Mouse (Mus musculus): ENCODE measurements around the gene Has3. TPM values are rescaled to one million over a fixed set of nuclear protein-coding genes. Genes with fewer than 3 reads are reported as not detected.
A peak's percentile ranks its signal among the peaks of the same experiment; 100 is the strongest.

The Has3 gene
- 0.07 and 0.12 TPM in 2 replicates for polyA plus RNA-seq (2016; fragmentation: Nextera tagmentation; extraction: Ambion mirVana)

DNA sequence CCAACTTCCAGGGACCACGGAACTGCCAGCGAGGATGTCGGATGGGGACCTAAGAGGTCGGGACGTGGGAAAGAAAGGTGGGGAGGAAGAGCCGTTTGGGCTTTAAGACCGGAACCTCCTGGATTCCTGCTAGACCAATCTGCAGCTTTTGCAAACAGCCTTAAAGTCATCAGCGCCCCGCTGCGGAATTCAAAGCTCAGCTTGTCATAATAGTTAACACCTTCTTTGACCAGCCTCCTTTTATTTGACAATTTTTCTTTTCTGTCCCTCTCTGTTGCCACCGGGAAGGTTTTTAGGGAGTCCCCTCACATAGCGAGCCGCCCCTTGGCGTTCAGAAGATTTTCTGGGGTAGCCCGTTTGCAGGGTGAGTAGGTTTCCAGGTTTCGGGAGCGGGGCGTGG, at the start of gene Has3:
Gene Has3, plus strand, starts transcription at position 192 of the 400 bp plus-strand sequence.
- 2% methylated on average over 18 of the region's 18 CpGs for WGBS
- Histone ChIP-seq H3K36me3 (peaks cover 13% of the 10 kb centered on the region), H3K4me3 (peak within 1 kb of the TSS; percentile 65), H3K27me3 (ENCODE audit: low read depth, poor library complexity, severe bottlenecking) (peaks cover 79% of the 10 kb centered on the region), H3K27ac (replicated peaks) (peak within 1 kb of the TSS; percentile 69), H3K9me3 (replicated peaks) (no peaks in the 10 kb centered on the region), H3K4me1 (peaks cover 35% of the 10 kb centered on the region)
- no peak for DNase-seq (ENCODE audit: low spot score)

DNA sequence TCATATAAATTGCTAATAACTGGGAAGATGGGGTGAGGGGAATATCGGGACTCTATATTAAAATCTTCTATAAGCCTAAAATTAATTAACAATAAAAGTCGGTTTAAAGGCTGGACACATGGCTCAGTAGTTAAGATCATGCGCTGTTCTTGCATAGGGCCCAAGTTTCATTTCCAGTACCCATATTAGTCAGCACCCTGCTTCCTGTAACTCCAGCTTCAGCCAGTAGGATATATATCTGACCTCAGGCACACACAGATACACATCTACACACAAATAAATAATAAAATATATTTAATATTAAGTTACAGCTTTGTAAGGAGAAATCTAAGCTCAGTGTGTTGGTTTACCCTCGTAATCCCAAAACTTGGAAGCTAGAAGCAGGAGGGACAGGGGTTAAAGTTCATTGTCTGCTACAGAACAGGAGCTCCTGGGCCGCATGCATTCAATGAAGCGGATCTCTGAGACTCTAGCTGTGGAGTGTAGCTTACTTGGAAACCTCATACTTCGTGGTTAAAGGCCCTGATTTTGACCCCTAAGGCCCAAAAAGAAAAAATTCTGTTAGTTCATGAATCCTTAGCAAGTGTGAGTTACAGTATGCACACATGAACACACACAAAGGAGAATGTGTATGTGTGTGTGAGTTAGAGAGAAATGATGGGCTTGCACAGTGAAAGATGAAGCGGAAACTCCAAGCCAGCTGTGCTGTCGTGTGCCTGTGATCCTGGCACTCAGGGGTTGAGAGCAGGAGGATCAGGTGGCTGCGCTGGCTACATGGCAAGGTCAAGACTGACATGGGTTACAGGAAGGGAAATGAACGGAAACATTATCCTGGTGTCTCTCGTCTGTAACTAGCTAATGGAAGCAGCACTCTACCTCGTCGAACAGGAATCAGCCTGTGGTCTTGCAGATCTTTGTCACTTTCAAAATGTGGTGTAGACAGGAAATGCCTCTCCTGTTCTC, 49.2 kb upstream of the Has3 start:
- H3K27ac ChIP-seq (replicated peaks) = no peak overlapping the region
- H3K4me1 ChIP-seq = peaks cover 6% of the 10 kb centered on the region
- H3K27me3 ChIP-seq (ENCODE audit: low read depth, poor library complexity, severe bottlenecking) = no peaks in the 10 kb centered on the region
- 88% methylated on average over 14 of the region's 14 CpGs for WGBS
- H3K9me3 ChIP-seq (replicated peaks) = no peaks in the 10 kb centered on the region
- no peak overlapping the region for H3K4me3 ChIP-seq
- H3K36me3 ChIP-seq = peaks cover 14% of the 10 kb centered on the region
- no peak for DNase-seq (ENCODE audit: low spot score)

DNA sequence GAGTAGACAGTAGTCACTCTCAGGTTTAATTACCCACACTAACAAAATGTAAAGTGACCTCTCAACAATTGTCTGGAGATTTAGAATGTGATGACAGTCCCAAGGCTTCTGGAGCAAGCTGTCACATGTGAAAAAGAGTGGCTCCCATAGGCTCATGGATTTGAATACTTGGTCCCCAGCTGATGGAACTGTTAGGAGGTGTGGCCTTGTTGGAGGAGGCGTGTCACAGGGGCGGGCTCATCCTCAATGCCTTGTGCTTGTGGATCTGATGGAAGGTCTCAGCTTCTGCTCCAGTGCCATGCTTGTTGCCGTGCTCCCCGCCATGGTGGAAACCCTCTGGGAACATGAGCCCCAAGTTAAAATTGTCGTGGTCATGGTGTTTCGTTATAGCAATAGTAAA, 41.1 kb upstream of the Has3 start:
- Histone ChIP-seq H3K4me3 (no peak overlapping the region), H3K9me3 (replicated peaks) (no peaks in the 10 kb centered on the region), H3K27me3 (ENCODE audit: low read depth, poor library complexity, severe bottlenecking) (no peaks in the 10 kb centered on the region), H3K27ac (replicated peaks) (no peak overlapping the region), H3K36me3 (peaks cover 4% of the 10 kb centered on the region; the same call in 1 of the 2 replicates), H3K4me1 (no peaks in the 10 kb centered on the region)
- DNase-seq (ENCODE audit: low spot score) = no peak
- WGBS = 86% methylated on average over 6 of the region's 6 CpGs

DNA sequence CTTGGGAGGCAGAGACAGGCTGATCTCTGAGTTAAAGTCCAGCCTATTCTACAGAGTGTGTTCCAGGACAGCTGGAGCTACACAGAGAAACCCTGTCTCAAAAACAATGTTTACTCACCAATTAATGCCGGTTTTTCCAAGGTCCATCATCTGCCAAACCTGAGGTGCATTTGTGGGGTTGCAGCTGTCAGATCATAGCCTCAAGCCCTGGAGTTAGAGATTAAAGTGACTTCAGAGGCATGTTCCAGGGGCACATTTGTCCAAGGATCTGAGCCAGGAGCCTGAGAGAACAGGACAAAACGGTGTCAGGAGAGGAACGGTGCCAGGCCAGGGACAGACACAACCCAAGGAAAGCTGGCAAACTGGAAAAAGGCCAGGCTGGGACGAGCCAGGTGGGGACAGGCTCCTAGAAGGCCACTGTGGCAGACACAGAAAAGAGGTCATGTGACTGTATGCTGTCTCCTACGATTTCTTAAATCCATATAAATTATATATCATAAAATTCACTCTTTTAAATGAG, 40.5 kb upstream of the Has3 start:
- Histone ChIP-seq H3K9me3 (replicated peaks) (no peaks in the 10 kb centered on the region), H3K4me3 (no peak overlapping the region), H3K27ac (replicated peaks) (no peak overlapping the region), H3K27me3 (ENCODE audit: low read depth, poor library complexity, severe bottlenecking) (no peaks in the 10 kb centered on the region), H3K4me1 (no peaks in the 10 kb centered on the region), H3K36me3 (peaks cover 4% of the 10 kb centered on the region; the same call in 1 of the 2 replicates)
- 92% methylated on average over 5 of the region's 5 CpGs for WGBS
- DNase-seq (ENCODE audit: low spot score) = no peak

DNA sequence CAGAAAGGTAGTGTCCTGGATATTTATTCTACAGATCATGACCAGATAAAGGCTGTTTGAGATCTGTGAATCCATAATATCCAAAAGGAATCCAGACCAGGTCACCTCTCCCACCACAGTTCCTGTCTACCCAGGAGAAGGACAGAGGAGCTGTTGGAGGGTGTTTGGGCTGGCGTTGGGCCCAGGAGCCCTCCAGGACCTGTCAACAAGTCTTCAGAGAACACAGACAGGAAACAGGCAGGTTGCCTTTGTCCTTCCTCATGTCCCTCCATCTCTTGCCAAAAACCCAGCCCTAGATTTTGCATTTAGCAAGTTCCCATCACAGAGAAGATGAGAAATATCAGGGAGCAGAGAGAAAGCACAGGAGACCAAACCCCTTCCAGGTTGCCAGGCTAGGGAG, 35.1 kb upstream of the Has3 start:
- Histone ChIP-seq H3K36me3 (peaks cover 4% of the 10 kb centered on the region; the same call in 1 of the 2 replicates), H3K4me1 (peaks cover 10% of the 10 kb centered on the region), H3K27ac (replicated peaks) (no peak overlapping the region), H3K4me3 (no peak overlapping the region), H3K9me3 (replicated peaks) (no peaks in the 10 kb centered on the region), H3K27me3 (ENCODE audit: low read depth, poor library complexity, severe bottlenecking) (no peaks in the 10 kb centered on the region)
- 88% methylated on average over 1 of the region's 1 CpGs for WGBS
- DNase-seq (ENCODE audit: low spot score) = no peak

DNA sequence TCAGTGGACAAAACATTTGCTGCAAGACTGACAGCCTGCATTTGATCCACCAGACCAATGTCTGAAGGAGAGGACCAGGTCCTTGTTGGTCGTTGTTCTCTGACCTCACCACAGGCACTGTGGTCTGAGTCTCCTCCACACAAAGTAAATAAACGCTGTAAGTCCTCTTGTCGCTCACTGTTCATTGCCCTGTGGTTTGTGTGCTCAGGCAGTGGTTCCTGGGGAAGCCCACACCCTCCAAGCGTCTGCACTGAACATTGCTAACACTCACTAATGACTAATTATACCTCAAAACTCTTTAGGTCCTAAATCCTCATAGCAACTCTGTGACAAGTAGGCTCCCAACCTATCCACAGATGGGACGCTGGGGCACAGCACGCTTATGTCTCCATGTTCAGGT, 33.5 kb upstream of the Has3 start:
- H3K4me1 ChIP-seq = peaks cover 14% of the 10 kb centered on the region
- no peak for DNase-seq (ENCODE audit: low spot score)
- no peaks in the 10 kb centered on the region for H3K27me3 ChIP-seq (ENCODE audit: low read depth, poor library complexity, severe bottlenecking)
- H3K36me3 ChIP-seq = peaks cover 4% of the 10 kb centered on the region; the same call in 1 of the 2 replicates
- H3K9me3 ChIP-seq (replicated peaks) = no peaks in the 10 kb centered on the region
- no peak overlapping the region for H3K4me3 ChIP-seq
- 81% methylated on average over 6 of the region's 6 CpGs for WGBS
- no peak overlapping the region for H3K27ac ChIP-seq (replicated peaks)

DNA sequence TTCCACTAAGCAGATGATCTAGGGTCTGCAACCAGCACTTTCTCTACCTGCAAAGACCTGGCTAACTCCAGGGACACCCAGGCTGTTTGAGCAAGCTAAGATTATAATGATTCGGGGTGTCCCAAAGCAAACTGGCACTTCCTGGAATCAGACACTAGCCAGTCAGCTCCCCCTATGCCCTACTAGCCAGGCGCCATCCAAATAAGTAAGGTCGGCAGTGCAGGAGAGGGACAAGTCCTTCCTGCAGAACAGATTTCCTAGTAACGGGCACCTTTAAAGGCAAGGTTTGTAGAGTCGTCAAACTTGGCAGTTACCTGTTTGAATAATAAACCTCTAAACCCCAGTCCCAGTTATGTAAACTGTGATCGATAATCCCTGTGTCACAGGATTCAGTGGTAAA, 31.2 kb upstream of the Has3 start:
- Histone ChIP-seq H3K4me3 (no peak overlapping the region), H3K27me3 (ENCODE audit: low read depth, poor library complexity, severe bottlenecking) (no peaks in the 10 kb centered on the region), H3K4me1 (peaks cover 14% of the 10 kb centered on the region), H3K27ac (replicated peaks) (no peak overlapping the region), H3K36me3 (peaks cover 4% of the 10 kb centered on the region; the same call in 1 of the 2 replicates), H3K9me3 (replicated peaks) (no peaks in the 10 kb centered on the region)
- DNase-seq (ENCODE audit: low spot score) = no peak
- WGBS = 83% methylated on average over 6 of the region's 6 CpGs

DNA sequence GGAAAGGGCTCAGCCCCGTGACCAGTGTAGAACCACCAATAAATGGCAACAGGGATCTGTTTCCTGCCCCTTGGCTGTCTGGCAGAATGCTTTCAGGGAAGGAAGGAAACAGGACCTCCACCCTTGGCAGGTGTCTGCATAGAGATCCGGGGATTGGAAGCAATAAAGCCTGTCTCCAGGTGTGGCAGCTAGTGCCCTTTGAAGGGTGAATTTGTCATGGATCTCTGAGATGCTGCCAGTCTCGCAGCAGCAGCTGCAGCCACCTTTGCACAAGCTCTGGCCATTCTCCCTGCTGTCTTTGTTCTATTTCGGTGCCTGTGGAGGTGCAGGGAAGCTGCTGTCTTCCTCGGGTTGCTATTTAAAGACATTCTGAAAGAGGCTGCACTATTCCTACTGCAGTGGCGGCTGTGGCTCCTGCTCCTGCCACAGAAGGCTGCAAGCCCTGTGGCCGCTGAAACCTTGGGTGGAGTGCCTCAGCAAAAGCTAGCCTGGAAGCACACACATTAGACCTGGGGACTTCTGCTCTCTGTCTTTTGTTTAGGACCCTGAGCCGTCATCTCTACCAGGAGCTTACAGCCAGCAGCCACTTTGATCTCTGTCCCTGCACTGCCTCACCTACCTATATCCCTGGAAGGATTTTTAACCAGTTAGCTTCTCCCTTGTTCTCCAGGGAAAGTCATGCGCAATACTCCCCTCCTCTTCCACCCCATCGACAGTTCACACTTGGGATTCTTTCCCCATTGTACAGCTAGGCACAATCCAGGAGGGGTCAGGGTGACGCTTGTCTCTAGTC, 30.6 kb upstream of the Has3 start:
- peaks cover 5% of the 10 kb centered on the region; the same call in 1 of the 2 replicates for H3K36me3 ChIP-seq
- H3K27ac ChIP-seq (replicated peaks) = peak overlapping the region; percentile 52
- whole genome bisulfite sequencing = 49% methylated on average over 11 of the region's 11 CpGs
- no peak for DNase-seq (ENCODE audit: low spot score)
- peaks cover 14% of the 10 kb centered on the region for H3K4me1 ChIP-seq
- no peak overlapping the region for H3K4me3 ChIP-seq
- H3K27me3 ChIP-seq (ENCODE audit: low read depth, poor library complexity, severe bottlenecking) = no peaks in the 10 kb centered on the region
- no peaks in the 10 kb centered on the region for H3K9me3 ChIP-seq (replicated peaks)

DNA sequence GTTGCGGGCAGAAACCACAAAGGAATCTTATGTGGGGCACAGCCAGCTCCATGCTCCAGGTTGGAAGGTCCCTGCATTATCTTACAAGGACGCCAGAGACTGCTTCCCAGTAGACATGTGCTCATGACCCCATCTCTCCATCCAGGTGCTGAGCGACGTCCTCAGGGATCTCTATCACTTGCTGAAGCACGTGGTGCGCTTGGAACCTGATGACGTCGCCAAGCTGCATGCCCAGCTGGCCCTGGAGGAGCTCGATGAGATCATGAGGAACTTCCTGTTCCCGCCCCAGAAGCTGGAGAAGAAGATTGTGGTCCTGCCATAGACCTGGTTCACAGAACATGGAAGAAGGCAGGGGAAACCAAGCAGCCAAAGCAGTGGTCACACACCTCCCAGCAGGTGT, 20.0 kb upstream of the Has3 start:
- 92% methylated on average over 10 of the region's 10 CpGs for WGBS
- no peak overlapping the region for H3K4me3 ChIP-seq
- H3K27ac ChIP-seq (replicated peaks) = no peak overlapping the region
- peaks cover 14% of the 10 kb centered on the region for H3K36me3 ChIP-seq
- no peaks in the 10 kb centered on the region for H3K9me3 ChIP-seq (replicated peaks)
- DNase-seq (ENCODE audit: low spot score) = no peak
- peaks cover 6% of the 10 kb centered on the region for H3K4me1 ChIP-seq
- H3K27me3 ChIP-seq (ENCODE audit: low read depth, poor library complexity, severe bottlenecking) = no peaks in the 10 kb centered on the region

DNA sequence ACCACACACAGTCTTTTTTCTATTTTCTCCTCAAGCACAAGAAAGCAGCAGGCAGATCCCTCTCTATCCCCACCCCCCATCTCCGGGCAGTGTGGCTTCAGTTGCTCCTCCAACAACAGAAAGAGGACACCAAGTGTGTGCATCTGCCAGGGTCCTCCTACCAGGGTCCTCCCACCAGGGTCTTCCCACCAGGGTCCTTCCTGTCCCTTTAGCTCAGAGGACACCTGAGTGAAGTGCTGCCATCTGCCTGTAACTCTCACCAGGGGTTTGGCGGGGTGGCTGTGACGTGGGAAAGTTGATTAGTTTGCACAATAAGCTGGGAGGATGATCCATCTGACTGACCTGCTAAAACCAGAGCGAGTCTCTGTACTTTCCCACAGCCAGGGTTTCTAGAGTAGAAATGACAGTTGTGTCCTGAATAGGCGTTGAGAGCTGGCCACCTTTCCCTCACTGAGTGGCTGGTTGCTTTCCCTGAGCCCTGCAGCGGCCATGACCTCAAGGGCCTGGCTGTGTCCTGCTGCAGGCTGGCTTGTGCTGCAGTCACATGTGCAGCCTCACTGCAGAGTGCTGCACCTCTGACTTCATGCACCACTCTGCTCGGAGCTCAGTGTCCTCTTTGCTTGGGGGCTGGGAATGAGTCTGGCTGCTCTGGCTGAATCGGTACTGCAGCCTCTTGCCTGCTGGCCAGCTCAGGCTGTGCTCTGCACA, 15.4 kb upstream of the Has3 start:
- Histone ChIP-seq H3K27me3 (ENCODE audit: low read depth, poor library complexity, severe bottlenecking) (no peaks in the 10 kb centered on the region), H3K4me1 (peaks cover 7% of the 10 kb centered on the region; the same call in 1 of the 2 replicates), H3K27ac (replicated peaks) (peak overlapping the region; percentile 38; the same call in 1 of the 2 replicates), H3K4me3 (no peak overlapping the region), H3K9me3 (replicated peaks) (no peaks in the 10 kb centered on the region), H3K36me3 (peaks cover 14% of the 10 kb centered on the region)
- DNase-seq (ENCODE audit: low spot score) = no peak
- 54% methylated on average over 8 of the region's 8 CpGs for WGBS

DNA sequence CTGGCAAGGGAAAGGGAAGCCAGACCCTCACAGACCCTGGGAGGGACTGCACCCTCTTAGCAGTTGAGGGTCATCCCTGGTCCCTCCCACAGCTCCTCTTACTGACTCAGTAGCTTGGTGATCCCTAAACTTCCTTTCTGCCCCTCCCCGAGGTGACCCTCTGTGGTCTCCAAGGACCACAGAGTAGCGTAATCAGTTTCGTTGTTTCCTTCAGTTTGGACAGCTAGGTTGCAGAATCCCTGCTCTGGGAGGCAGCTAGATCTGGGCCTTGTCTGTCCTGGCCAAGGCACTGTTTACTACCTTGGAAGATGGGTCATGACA, 14.8 kb upstream of the Has3 start:
- WGBS = 90% methylated on average over 3 of the region's 3 CpGs
- H3K27ac ChIP-seq (replicated peaks) = peak overlapping the region; percentile 38; the same call in 1 of the 2 replicates

DNA sequence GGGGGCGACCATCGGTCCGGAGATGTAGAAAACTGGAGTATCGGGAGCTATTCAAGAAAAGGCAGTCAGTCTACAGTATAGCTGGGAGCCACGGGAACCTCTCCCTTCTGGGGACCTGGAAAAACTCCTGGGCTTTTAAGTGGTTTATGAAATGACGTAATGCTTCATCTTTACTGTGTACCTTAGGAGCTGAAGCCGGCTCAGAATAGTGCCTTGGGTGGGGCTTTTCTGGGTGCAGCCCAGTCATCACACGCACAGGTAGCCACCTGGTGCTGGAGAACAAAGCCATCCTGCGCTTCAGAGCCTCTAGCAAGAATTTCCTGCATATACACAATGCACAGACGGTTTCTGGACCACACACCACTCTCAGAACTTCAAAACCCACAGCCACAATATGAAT, 7.2 kb upstream of the Has3 start:
- H3K27ac ChIP-seq (replicated peaks) = no peak overlapping the region
- H3K36me3 ChIP-seq = no peaks in the 10 kb centered on the region
- H3K4me1 ChIP-seq = no peaks in the 10 kb centered on the region
- H3K27me3 ChIP-seq (ENCODE audit: low read depth, poor library complexity, severe bottlenecking) = peaks cover 10% of the 10 kb centered on the region
- 89% methylated on average over 10 of the region's 10 CpGs for WGBS
- DNase-seq (ENCODE audit: low spot score) = no peak
- no peak overlapping the region for H3K4me3 ChIP-seq
- no peaks in the 10 kb centered on the region for H3K9me3 ChIP-seq (replicated peaks)

More for the DNA sequence above, 14.8 kb upstream of the Has3 start:
- Histone ChIP-seq H3K9me3 (replicated peaks) (no peaks in the 10 kb centered on the region), H3K4me1 (peaks cover 7% of the 10 kb centered on the region; the same call in 1 of the 2 replicates), H3K4me3 (no peak overlapping the region), H3K27me3 (ENCODE audit: low read depth, poor library complexity, severe bottlenecking) (no peaks in the 10 kb centered on the region), H3K36me3 (peaks cover 12% of the 10 kb centered on the region)
- DNase-seq (ENCODE audit: low spot score) = no peak

Data from midbrain, embryonic 10.5 days (tissue).